Mouse (Mus musculus) duodenum, adult 2 months (tissue): ENCODE measurements around the gene Dzank1. TPM values are rescaled to one million over a fixed set of nuclear protein-coding genes. Genes with fewer than 3 reads are reported as not detected.

Experiments used
- polyA plus RNA-seq: library from polyadenylated mRNA; depleted of rRNA; stranded (reverse); fragments of >200 nt; gene quantifications from 2 replicates; pipeline ENCODE4 v1.2.3, GENCODE M21; 2012; ENCODE audit warnings: low replicate concordance; rRNA removed

Gene Dzank1
- 0.13 TPM in 1 of 2 replicates, not detected in the other for polyA plus RNA-seq

DNA sequence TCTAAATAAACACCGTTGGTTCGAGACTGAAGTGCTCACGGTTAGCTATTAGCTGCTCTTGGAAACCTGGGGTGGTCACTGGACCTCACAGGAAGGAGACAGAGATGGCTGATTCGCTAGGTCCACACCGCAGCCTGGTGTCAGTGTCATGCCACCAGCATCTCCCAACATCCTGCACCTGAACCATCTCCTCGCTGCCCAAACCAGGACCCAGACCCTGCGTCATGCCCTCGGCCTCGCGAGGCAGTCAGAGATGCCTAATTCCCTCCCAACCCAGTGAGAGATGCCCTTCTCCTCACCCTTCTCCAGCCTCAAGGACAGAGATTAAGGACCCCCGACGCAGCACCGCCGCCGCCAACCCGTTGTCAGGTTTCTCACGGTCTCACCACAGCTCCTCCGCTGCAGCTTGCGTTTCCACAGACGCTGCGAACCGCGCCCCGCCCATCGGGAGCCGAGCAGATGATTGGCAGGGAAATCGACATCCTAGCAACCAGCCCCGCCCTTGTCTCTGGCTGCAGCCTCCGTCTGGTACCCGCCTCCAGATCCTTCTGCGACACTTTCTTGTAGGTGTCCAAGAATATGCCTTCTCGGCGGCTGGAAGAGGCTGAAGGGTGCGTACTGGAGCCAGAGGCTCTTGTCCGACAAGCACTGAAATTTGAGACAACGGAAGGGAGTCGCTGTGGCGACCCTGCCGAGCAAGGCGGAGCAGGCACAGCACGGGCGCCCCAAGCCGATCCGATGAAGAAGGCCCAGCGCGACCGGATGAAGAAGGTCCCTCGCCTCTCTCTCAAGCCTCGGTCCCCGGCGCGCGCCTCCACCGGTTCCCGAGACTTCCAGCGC, at the start of gene Dzank1, which contains the start of gene Polr3f:
Gene Dzank1, minus strand, starts transcription at position 434 of the 840 bp plus-strand sequence.
Gene Polr3f, plus strand, starts transcription at position 738 of the 840 bp plus-strand sequence.

DNA sequence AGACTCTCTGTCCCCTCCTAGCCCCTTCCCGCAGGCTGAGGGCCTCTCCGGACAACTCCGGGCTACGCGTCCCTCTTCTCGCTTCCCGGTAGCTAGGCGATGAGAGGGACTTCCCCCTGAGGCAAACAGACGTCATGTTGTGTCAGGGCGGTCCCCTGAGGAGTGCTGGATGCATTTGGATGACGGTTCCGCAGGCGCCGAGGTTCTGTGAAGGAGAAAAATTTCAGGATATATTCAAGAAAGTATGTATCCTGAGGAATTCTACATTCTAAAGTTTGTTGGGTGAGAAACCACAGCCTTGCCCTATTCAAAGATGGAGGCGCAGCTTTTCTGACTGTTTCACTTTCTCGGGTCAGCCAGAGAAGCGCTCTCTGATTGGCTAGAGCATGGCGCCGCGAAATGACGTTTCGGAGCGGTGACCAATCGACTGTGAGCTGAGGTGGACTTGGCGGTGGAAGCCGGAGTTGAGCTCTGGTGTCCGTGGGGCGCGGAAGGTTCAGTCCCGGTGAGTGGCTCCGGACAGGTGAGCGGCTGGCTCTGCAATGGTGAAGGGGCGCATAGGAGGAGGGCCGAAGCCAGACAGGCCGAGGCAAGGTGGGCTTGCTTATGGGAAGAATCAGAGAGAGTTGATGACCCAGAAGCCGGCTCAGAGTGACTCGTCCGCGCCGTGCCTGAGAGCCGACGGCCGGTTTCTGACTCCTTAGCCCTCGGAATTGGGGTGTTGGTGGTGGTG, 28.8 kb upstream of the Dzank1 start, which contains the start of gene Sec23b:
Gene Sec23b, plus strand, starts transcription at position 410 of the 733 bp plus-strand sequence.

GRCm38 (mm10) chr2:144550529-144550928, 23.3 kb upstream of the Dzank1 start, which contains the start of gene Rbbp9:
Gene Rbbp9 (minus strand): TSS chr2:144550869.

Other genes starting within 250 kb of the Dzank1 start
- 36.1 and 61.2 TPM in 2 replicates for gene Ovol2, start 195.3 kb downstream of the Dzank1 start, polyA plus RNA-seq
- gene Kat14, start 158.4 kb downstream of the Dzank1 start, polyA plus RNA-seq: 16.5 and 19.1 TPM in 2 replicates
- not detected in 2 replicates for gene Pet117, start 158.4 kb downstream of the Dzank1 start, polyA plus RNA-seq
- 0.71 and 1.1 TPM in 2 replicates for gene Polr3f, start 304 bp upstream of the Dzank1 start, polyA plus RNA-seq
- gene Rbbp9, start 23.5 kb upstream of the Dzank1 start, polyA plus RNA-seq: 1.5 and 2.9 TPM in 2 replicates
- gene Sec23b, start 28.8 kb upstream of the Dzank1 start, polyA plus RNA-seq: 28.1 and 35.1 TPM in 2 replicates
- 0.63 and 0.65 TPM in 2 replicates for gene Smim26, start 66.6 kb upstream of the Dzank1 start, polyA plus RNA-seq
- gene Dtd1, start 72.5 kb upstream of the Dzank1 start, polyA plus RNA-seq: 2.1 and 2.5 TPM in 2 replicates